Mouse (Mus musculus) stomach, postnatal 0 days (tissue): ENCODE measurements around the gene March7.

ENCODE experiments used
- CTCF ChIP-seq: IDR thresholded peaks from 2 replicates; pipeline ENCODE4 v1.5.1; 2016; ENCODE audit warnings: antibody characterized with exemption, low read depth, mild to moderate bottlenecking, moderate library complexity
- EP300 ChIP-seq: optimal IDR thresholded peaks from 2 replicates; pipeline ENCODE3; 2016; ENCODE audit warnings: antibody characterized with exemption

DNA sequence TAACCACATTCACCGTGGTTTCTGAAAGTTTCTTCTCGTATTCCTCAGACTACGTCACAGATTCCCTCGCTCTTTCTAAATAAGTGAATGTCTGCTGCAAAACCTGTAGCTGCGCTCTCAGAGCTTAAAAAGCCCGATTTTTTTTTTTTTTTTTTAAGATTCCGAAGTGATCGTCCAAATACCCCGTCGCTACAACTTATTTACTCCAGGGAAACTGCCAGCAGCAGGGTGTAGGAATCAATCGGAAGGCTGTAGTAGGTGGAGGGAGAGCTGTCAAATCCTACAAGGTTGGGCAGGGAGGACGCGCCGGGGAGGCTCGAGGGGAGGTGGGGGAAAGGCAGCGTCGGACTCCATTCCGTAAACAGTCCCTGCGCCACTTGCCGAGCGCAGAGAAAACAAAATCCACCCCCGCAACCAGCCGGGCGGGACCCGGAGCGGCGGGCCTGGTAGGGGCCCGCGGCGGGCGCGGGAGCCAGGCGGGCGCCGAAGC lies 520 bp upstream of the March7 start:
- TF ChIP-seq EP300 (no peak), CTCF (no peak)
